Mouse (Mus musculus) gastrocnemius, adult 2 months (tissue): ENCODE measurements around the gene Uso1. TPM values are rescaled to one million over a fixed set of nuclear protein-coding genes. Genes with fewer than 3 reads are reported as not detected.

Experiments used
- DNase-seq: peaks from one replicate; pipeline ENCODE4 v3.0.0; 2022
- H3K27ac ChIP-seq: fragments of 200-600 bp; 2 replicates; pipeline ENCODE4 v1.8.1; 2022; ENCODE audit warnings: mild to moderate bottlenecking
- H3K4me3 ChIP-seq: fragments of 200-600 bp; 2 replicates; pipeline ENCODE4 v1.8.1; 2022; ENCODE audit warnings: mild to moderate bottlenecking, moderate library complexity
- CTCF ChIP-seq: fragments of 200-600 bp; IDR thresholded peaks from 2 replicates; pipeline ENCODE4 v1.8.1; 2022; ENCODE audit warnings: antibody characterized with exemption, mild to moderate bottlenecking, moderate library complexity
- intact Hi-C: fragments of 180-260 bp; cut with DNase I; formaldehyde crosslinking; loops from one replicate; pipeline ENCODE4 v1.15.1; 2025
- long read RNA-seq, 2 experiments: library from polyadenylated mRNA; stranded (forward); transcript quantifications; one replicate each; pipeline ENCODE4 v2.0.0; 2021
- total RNA-seq, 2 experiments: library from RNA; stranded (reverse); gene quantifications; 2 replicates each; pipeline ENCODE4 v1.2.3; 2021

The Uso1 gene
- total RNA-seq: 10 to 100 TPM; 63.2 to 72.3 TPM
- long read RNA-seq, experiment 1, transcript Uso1-201 (24 exons, 3,898 nt): major isoform, 9 of 136 reads
- long read RNA-seq, experiment 1, partial matches to known transcripts: 7 of 136 reads
- long read RNA-seq, experiment 1, other reads (novel, unspliced or antisense): 120 of 136 reads
- long read RNA-seq, experiment 2, transcript Uso1-201 (24 exons, 3,898 nt): major isoform, 10 of 116 reads
- long read RNA-seq, experiment 2, partial matches to known transcripts: 5 of 116 reads
- long read RNA-seq, experiment 2, other reads (novel, unspliced or antisense): 101 of 116 reads

DNA sequence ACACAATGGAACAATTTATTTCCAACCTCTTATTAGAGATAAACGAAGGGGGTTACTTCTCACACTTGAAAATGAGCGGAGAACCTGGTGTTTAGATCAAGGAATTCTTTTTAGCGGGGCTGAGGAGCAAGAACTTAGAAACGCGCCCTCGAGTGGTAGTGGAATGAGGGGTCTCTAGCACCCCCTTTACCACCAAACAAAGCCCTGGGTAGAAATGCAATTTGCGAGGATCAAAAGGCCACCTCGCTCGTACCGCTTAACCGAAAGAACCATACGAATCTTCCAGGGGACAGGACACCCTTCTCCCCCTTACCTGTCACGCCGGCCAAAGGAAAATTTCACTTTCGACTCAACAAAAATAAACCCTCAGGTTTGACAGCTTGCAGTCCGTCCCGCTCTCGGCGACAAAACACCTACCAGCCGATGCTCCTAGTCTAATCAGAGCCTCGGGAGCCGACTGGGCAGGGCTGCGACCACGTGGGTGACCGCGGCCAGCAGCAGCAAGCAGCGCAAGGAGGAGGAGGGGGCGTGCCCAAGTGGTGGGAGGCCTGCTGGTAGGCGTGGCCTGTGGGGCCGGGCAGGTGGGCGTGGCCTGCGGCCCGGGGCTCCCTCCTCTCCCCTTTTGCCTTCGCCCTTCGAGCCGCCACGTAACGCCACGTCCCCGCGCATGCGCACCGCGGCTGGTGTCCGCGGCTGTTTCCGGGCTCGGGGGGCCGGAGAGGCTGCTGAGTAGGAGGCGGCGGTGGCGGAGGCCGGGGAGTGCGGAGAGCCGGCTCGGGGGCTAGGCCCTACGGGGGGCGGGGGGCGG lies at the start of gene Uso1:
Uso1 (plus strand) TSS at position 700 of the 808 bp plus-strand sequence.
- peak within 1 kb of the TSS; percentile 99 for H3K27ac ChIP-seq
- intact Hi-C loops: loop anchor here (1.0 to 5.0 kb wide), 2 partner anchors 55 to 175 kb away; partner anchors contain the start of gene G3bp2
- peak within 1 kb of the TSS; percentile 77 for H3K4me3 ChIP-seq
- DNase-seq: peak; percentile 100
- peak; percentile 52 for TF ChIP-seq CTCF

- intact Hi-C loops: no loop called here
These were observed 44.3 kb upstream of the Uso1 start for GRCm38 (mm10) chr5:92093263-92094061.

DNA sequence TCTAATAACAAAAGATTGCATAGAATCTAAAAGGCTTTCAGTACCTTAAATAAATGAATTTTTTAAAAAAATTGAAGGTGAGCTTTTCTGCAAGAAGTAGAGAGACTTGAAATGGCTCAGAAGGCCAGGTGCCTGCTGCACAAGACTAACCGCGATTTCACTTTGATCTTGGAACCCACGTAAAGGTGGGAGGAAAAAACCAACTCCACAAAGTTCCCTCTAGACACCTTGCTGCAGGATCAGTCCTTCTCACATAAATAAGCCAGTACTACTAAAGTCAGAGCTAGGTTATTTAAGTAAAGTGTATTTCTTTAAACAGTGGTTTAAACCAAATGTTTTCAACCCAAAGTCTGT lies 43.7 kb upstream of the Uso1 start:
- no peak for TF ChIP-seq CTCF
- no peak for DNase-seq
- intact Hi-C loops: no loop called here
- Histone ChIP-seq H3K27ac (peak overlapping the region; percentile 63), H3K4me3 (peak overlapping the region; percentile 52)

More at GRCm38 (mm10) chr5:92093263-92094061, 44.3 kb upstream of the Uso1 start:
- TF ChIP-seq CTCF: no peak
- peak overlapping the region; percentile 63 for H3K27ac ChIP-seq
- peak overlapping the region; percentile 52 for H3K4me3 ChIP-seq
- DNase-seq: no peak

GRCm38 (mm10) chr5:92096786-92097185 lies 41.0 kb upstream of the Uso1 start:
- peak overlapping the region; percentile 56 for H3K27ac ChIP-seq
- DNase-seq: peak; percentile 58
- TF ChIP-seq CTCF: no peak
- intact Hi-C loops: no loop called here
- H3K4me3 ChIP-seq: no peak overlapping the region

- intact Hi-C loops: no loop called here
- no peak for TF ChIP-seq CTCF
- peak overlapping the region; percentile 73 for H3K27ac ChIP-seq
- DNase-seq: no peak
- H3K4me3 ChIP-seq: no peak overlapping the region
These were observed 40.0 kb upstream of the Uso1 start for GRCm38 (mm10) chr5:92097779-92098178.

DNA sequence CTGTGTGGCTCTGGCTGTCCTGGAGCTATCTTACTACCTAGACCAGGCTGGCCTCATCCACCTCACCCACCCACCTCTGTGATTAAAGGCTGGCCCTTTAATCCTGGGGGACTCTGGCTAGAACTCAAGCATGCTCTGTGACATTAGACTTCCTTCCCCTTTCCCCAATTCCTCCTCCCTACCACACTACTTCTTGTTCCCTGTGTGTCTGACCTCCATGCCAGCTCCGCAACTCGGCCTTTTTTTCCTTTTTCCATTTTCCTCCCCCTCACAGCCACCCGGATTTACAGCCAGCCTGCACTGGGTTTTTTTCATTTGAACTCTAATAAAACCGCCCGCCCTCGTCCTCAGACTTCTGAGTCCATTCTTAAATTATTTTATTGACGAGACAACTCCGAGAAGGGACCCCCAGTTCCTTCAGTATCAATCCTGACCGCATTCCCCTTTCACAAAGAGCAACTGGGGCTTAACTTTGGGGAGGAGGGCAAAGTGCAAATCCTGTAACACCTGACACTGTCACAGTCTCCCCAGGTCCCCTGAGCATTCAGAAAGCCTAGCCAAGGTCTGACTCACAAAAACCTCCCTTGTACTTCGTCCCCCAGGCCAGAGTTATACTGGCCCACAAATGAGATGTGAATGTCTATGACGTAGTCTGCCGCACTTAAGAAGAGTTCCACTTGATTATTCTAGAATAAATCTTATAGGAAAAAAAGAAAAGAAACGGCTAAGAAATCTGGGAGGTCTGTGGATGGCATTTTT lies 39.2 kb upstream of the Uso1 start:
- DNase-seq: no peak
- Histone ChIP-seq H3K27ac (peak overlapping the region; percentile 73), H3K4me3 (peak overlapping the region; percentile 32)
- no peak for TF ChIP-seq CTCF
- intact Hi-C loops: no loop called here

DNA sequence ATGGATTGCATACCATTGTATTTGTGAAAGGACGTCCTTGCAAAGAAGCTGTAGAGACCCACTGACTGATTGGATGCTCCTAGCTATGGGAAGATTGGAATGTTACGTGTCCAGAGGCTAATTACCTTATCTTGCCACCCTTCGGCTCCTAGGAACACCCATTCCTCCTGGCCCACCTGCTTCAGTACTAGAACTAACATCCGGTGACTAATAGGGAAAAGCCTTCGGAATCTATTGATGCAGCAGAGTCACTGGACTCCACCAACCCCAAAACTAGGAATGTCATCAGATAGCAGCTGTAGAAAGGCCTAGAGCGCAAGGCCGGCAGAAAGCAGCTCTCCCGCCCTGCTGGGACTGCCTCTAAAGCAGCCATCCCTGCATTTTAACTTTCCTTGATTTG lies 36.1 kb upstream of the Uso1 start:
- Histone ChIP-seq H3K27ac (no peak overlapping the region), H3K4me3 (no peak overlapping the region)
- no peak for DNase-seq
- TF ChIP-seq CTCF: no peak
- intact Hi-C loops: no loop called here

GRCm38 (mm10) chr5:92103062-92103461 lies 34.7 kb upstream of the Uso1 start:
- TF ChIP-seq CTCF: no peak
- intact Hi-C loops: no loop called here
- Histone ChIP-seq H3K4me3 (no peak overlapping the region), H3K27ac (peak overlapping the region; percentile 86)
- DNase-seq: no peak

GRCm38 (mm10) chr5:92103816-92104415 lies 33.8 kb upstream of the Uso1 start:
- intact Hi-C loops: no loop called here
- DNase-seq: peak; percentile 61
- H3K4me3 ChIP-seq: peak overlapping the region; percentile 2
- no peak for TF ChIP-seq CTCF
- peak overlapping the region; percentile 86 for H3K27ac ChIP-seq

DNA sequence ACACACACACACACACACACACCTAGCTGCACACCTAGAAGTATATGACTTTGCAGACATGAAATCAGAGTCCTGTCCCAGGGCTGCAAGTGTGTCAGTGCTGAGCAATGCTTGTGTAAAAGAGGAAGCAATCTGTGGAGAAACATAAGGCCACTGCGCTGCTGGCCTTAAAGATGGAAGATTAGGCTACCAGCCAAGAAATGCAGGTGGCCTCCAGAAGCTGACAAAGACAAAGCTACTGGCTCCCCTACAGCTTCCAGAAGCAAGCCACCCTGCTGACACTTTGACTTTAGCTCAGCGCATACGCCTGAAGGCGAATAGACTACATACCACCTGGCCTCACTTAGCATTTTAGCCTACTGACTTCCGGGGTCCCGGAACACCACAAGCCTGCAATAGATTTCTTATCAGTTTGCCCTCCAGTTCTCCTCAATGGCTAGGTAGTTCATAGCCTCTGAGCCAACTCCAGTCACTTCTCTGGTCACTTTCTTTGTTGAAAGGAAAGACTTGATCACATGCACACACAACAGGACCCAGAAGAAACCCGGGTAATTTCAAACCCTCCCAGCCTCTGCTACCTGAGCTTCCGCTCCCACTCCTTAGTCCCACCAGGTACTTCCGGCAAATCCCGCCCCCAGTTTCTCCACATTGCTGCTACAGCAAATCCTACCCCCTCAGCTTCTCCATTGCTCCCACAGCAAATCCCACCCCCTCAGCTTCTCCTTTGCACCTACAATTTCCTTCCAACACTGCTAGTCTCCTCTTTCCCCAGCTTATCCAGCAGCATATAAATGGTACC lies 31.2 kb upstream of the Uso1 start:
- peak; percentile 36 for DNase-seq
- H3K4me3 ChIP-seq: no peak overlapping the region
- no peak for TF ChIP-seq CTCF
- peak overlapping the region; percentile 65 for H3K27ac ChIP-seq
- intact Hi-C loops: no loop called here

DNA sequence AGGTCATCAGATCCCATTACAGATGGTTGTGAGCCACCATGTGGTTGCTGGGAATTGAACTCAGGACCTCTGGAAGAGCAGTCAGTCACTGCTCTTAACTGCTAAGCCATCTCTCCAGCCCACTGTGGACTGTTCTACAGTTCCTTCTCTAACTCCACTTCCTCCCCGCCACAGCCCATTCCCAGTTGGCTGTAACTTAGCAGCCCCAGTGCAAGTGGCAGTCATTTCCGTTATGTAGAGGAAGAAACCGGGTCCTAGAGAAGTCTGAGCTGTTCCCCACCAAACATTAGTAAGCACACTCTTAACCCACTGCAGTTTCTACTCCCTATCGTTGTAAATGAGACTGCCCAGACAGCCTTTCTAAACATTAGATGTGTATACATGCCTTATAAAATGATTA lies 30.5 kb upstream of the Uso1 start:
- no peak for TF ChIP-seq CTCF
- intact Hi-C loops: no loop called here

More for the DNA sequence above, 30.5 kb upstream of the Uso1 start:
- Histone ChIP-seq H3K4me3 (no peak overlapping the region), H3K27ac (peak overlapping the region; percentile 65)
- DNase-seq: no peak
